Mouse (Mus musculus): Measurements from ENCODE around the gene Itih1.

The Itih1 gene

DNA sequence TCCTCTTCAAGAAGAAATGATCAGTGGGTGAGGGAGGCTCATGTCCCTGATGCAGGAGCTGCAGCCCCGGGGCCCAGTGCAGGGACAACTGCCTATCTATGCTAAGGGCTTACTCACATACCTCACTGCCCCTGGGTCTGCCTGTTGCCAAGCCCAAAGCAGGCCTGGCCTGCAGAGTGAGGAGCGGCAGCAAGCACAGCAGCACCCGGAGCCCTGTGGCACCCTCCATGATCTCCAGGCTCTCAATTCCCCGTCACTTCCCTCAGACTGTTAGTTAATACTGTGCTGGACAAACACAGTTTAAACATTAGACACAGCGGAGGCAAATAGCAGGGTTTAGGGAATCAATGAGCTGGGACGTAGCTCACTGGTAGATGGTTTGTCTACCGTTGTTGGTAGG is at the start of gene Itih1:
Itih1 (minus strand) TSS at position 252 of the 400 bp plus-strand sequence.
- no peak for DNase-seq

- no peak for DNase-seq
Measured at GRCm38 (mm10) chr14:30976222-30976621, 33.1 kb upstream of the Itih1 start.

- peak; percentile 34 to 44 for DNase-seq
Measured at GRCm38 (mm10) chr14:30974204-30974603, 31.1 kb upstream of the Itih1 start.

DNA sequence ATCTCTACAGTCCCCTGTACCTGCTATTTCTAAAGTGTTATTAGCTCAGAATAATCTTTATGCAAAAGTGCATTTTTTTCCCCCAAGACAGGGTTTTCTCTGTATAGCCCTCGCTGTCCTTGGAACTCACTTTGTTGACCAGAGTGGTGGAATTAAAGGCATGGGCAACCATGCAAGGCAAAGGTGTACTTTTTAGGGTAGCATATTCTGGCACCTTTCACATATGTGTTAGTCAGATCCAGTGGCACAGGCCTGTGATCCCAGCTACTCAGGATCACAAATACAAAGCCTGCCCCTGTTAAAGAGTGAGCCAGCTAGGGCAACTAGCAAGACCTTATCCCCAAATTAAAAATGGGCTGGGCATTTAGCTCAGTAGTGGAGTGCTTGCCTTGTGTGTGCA is 17.3 kb upstream of the Itih1 start:
- no peak for DNase-seq

DNA sequence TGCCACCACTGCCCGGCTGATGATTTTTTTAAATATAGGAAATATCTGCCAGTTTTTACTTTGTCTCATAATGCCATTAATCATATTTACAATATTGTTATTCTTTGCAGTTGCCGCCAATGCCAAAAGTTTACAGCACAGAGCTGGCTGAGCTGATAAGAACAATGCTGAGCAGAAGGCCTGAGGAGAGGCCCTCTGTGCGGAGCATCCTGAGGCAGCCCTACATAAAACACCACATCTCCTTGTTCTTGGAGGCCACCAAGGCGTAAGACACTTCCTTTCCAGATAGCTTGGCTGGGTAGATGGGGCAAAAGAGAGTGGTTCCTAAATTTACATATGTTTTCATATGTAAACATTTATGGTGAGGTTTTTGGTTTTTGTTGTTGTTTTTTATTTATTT is 15.9 kb upstream of the Itih1 start:
- DNase-seq, result no peak

- DNase-seq, result no peak
Measured at GRCm38 (mm10) chr14:30958517-30958916, 15.4 kb upstream of the Itih1 start.

- DNase-seq, result peak; percentile 97 to 98
Measured at GRCm38 (mm10) chr14:30951154-30951825, 8.2 kb upstream of the Itih1 start, which contains the start of gene Nek4. Nek4 (plus strand) TSS chr14:30951377.

DNA sequence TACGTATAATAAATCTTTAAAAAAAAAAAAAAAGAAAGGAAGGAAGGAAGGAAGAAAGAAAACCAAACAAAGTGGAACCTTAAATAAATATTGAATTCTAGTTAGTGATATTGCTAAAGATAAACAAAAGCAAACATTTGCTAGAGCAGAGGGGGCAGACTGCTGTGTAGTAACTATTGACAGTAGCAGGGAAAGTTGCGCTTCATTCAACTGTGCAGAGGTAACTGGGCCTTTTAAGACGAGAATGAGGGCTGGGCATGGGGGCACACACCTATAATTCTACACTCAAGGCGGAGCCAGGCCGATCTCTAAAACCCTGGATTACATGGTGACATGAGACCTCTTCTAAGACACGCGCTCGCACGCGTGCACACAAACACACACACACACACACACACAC is 6.9 kb upstream of the Itih1 start:
- DNase-seq, result no peak

GRCm38 (mm10) chr14:30944745-30945144 is 1.7 kb upstream of the Itih1 start:
- no peak for DNase-seq

- peak; percentile 84 to 87 for DNase-seq
Measured at GRCm38 (mm10) chr14:30943860-30944674, 978 bp upstream of the Itih1 start.

GRCm38 (mm10) chr14:30942254-30942653 is 835 bp downstream of the Itih1 start:
- DNase-seq, result peak in 1 of 2 experiments; percentile 25

- DNase-seq, result no peak
Measured at GRCm38 (mm10) chr14:30933351-30933750, 9.7 kb downstream of the Itih1 start.

GRCm38 (mm10) chr14:30930386-30930785 is 12.7 kb downstream of the Itih1 start:
- DNase-seq, result no peak

GRCm38 (mm10) chr14:30925492-30925891 is 17.6 kb downstream of the Itih1 start:
- no peak for DNase-seq

DNA sequence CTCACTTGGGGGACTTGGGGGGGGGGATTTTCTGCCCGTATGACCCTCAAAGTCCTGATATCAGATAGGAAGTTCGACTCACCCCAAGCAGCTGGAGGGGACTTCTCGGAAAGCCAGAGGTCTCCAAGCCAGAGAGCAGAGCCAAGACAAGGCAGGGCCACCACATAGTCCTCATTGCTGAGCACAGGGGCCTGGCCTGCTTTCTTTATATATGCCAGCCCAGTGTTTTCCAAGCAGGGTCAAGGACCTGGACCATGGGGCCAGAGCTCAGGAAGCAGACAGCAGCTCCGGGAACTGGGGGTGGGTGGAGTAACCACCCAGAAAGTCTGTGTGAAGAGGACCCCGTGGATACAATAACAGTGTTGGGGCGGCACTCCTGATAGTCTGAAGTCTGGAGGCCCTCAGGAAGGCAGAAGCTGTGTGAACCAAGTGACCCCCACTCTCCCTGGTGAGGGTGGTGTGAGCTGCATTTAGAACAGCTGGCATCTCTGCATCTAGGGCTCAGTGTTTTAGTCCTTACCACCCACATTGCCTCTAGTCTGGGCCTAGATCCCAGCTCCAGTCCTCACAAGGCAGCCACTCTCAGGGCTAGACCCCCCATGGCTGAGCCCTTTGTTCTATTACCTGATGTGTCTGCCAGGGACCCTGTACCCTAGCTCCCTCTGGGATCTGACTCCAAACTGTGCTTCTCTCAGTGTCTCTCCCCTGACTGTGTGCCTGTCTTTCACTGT is 19.5 kb downstream of the Itih1 start, which contains the start of gene Itih3:
Itih3 (minus strand) TSS at position 386 of the 731 bp plus-strand sequence.
- DNase-seq, result peak in 1 of 2 experiments; percentile 31

GRCm38 (mm10) chr14:30922053-30922670 is 20.9 kb downstream of the Itih1 start:
- DNase-seq, result no peak

DNA sequence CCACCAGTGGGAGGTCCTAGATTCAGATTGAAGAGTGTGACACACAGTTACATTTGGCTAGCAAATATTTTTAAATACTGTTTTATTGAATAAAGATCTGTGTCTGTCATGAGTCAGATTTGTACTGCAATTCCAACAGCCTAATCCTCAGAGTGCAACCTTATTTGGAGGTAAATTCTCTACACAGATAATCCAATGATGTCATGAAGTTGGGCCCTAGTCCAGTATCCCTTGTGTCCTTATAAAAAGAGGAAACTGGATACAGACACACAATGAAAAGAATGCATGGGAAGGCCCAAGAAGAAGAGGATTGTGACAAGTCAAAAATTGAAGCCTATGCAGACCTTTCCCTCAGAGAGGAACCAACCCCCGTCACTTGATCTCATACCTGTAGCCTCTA is 26.6 kb downstream of the Itih1 start:
- DNase-seq, result no peak

DNA sequence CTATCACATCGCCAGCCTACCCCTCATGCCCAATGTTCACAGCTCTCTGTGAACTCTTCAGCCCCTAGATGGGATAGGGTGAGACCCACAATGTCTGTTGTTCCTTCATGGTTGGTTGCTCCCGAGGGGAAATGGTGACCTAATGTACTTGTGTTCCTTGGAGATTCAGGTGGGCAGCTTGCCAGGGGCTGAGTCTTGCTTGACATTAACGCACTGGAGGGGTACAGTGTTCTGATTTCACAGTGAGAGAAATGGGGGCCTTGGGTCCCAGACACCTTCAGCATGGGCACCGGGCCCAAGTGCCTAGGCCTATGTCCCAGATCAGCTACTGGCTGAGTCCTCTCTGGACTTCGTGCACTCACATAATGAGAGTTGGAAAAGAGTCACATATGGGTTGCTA is 29.7 kb downstream of the Itih1 start:
- peak in 1 of 2 experiments; percentile 50 for DNase-seq

DNA sequence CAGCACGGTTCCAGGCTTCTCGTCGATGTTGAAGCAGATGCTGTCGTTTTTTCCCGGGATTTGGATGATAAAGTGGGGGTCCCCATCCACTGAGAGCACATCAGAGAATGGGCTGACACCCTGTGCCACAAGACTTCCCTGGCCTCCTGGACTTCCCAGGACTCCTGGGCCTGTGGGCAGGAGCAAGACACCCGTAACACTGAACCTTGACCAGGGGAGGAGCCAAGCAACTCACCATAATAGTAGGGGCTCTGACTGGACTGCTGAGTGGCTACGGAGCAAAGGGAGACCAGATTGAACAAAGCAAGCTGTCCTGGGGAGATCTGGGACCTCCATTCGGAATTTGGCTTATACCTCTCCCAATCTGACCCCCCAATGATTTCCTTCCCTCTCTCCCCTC is 30.4 kb downstream of the Itih1 start:
- DNase-seq, result no peak

DNA sequence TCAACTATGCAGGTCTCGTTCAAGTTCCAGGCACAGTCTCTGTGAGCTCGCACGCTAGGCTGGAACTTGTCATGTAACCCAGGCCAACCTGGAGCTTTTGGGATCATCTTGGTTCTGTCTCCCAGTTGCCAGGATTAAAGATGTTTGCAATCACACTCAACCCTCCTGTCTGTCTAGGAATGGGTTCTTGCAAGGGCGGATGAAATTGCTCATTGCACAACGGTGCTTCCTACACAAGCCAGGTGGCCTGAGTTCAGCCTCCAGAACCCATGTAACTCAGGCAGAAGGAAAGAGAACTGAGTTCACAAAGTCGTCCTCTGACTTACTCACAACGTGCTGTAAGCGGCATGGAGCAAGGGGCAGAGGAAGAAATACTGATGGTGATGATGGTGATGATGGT is 31.9 kb downstream of the Itih1 start:
- DNase-seq, result no peak

DNA sequence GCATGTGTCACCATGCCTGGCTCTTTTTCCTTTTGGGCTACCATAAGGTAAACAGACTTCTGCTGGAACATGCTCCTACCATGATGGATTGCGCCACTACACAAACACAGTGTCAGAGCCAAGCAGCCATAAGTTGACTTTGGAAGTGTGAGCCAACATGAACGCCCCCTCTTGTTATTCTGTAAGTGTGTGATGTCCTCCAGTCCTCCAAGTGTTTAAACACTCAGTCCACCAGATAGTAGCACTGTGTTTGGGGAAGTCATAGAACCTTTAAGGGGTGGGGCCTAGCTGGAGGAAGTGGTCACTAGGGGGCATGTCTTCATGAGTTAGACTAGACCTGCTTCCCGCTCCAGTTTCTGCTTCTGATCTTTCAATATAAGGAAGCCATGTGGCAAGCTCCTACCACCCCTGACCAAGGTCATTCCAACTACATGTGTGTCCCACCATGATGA is 35.2 kb downstream of the Itih1 start:
- peak; percentile 73 to 79 for DNase-seq

DNA sequence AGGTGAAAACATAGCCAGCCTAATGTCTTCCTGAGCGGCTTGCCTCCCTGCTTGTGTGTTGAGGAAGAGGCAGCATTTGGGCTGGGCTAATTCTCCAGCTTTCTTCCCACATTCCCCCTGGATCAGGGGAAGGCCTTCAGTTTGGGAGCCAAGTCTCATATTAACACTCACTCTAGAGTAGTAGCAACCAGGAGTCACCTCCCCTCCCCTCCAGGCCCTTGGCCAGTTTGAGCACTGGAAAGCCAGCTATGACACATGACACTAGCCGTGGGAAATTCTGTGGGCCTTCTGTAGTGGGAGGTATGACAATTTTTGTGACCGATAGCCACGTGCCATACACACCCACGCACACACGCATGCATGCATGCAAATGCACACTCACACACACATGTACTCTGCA is 37.1 kb downstream of the Itih1 start:
- peak in 1 of 2 experiments; percentile 67 for DNase-seq

GRCm38 (mm10) chr14:30904307-30904706 is 38.8 kb downstream of the Itih1 start:
- peak in 1 of 2 experiments; percentile 55 for DNase-seq
